Mouse (Mus musculus) yolk sac, embryonic 10.5 days (tissue): ENCODE measurements around the gene Ccdc88a.
A peak's percentile ranks its signal among the peaks of the same experiment; 100 is the strongest.
"Not testable (repeated sequence)": the region's sequence is repeated elsewhere in the genome, so short reads cannot be mapped to it uniquely, and the experiment has no call there.

ENCODE experiments used
- DNase-seq: peaks from one replicate; pipeline ENCODE4 v3.0.0-alpha.2; 2017; ENCODE audit warnings: low spot score

Ccdc88a gene

GRCm38 (mm10) chr11:29474676-29475075 lies 101.2 kb downstream of the Ccdc88a start:
- DNase-seq, result no peak

DNA sequence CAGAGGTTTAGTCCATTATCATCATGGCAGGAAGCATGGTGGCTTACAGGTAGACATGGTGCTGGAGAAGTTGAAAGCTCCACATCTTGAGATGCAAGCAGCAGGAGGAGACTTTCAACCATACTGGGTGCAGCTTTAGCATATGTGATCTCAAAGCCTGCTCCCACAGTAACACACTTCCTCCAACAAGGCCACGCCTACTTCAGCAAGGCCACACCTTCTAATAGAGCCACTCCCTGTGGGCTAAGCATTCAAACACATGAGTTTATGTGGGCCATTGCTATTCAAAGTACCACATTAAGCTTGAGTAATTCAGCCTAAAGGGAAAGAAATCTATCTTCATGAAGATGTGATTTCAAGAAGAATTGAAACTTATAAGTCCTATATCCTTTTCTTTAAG lies 119.7 kb downstream of the Ccdc88a start:
- DNase-seq, result no peak

DNA sequence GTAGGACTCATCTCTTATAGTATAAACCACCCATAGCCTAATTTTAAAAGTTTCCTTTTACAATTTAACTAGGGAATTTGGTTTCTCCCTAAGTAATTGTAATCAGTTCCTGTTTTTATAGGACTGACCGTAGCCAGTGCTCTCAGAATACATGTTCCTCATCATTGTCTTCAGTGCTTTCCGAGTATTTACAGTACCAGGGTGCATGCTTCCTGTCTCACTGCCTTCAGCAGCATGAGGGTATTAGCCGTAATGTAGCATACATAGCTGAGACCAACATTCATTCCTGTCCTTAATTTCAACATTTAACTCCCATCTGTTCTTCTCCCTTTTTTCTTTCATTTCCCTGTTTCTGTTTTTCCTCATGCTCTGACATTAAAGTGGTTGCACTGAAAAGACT lies 123.5 kb downstream of the Ccdc88a start:
- no peak for DNase-seq

- DNase-seq, result no peak
These were observed 130.8 kb downstream of the Ccdc88a start for GRCm38 (mm10) chr11:29503948-29504893.

GRCm38 (mm10) chr11:29504899-29505625 lies 131.6 kb downstream of the Ccdc88a start:
- no peak for DNase-seq

DNA sequence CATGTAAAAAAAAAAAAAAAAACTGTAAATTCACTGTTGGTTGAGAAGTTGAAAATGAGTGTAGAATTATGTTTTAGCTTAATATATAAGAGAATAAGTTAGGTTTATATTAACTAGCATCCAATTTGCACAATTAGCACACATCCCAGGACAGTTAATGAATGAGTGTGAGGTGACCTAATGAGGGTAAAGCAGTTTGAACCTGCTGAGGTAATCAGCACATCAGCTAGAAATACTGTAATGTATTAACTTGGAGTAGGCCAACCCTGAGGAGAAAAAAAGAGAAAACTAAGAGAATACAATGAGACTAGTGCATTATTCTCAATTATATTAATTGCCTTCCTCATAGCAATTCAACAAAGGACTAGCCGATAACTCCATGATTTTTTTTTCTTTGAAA lies 136.0 kb downstream of the Ccdc88a start:
- DNase-seq, result no peak

DNA sequence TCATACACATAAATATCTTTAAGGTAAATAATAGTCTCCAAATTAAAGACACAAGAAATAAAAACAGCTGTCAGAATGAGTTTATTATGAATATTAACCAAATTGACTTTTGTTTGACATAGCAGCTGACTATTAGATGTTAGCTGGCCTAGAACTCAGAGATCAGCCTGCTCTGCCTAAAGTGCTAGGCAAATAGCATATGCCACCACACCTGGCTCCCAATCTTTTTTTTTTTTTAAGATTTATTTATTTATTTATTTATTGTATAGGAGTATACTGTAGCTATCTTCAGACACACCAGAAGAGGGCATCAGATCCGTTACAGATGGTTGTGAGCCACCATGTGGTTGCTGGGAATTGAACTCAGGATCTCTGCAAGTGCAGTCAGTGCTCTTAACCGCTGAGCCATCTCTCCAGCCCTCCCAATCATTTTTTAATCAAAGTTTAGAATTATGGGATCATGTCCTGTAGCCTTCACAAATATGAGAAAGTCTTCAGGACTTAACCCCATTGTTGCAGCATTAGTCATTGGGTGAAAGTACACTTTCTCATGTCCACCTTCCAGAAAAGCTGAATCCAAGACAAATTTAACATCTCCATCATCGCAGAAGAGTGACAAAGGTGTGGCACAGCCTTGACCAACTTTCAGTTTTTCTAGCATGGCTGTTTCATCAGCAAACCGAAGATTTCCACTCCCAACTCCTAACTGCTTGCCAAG lies 139.5 kb downstream of the Ccdc88a start:
- no peak for DNase-seq

GRCm38 (mm10) chr11:29514325-29514681 lies 140.8 kb downstream of the Ccdc88a start:
- no peak for DNase-seq

- peak; percentile 93 for DNase-seq
These were observed 141.4 kb downstream of the Ccdc88a start, which contains the start of gene Prorsd1 for GRCm38 (mm10) chr11:29514682-29515412. Gene Prorsd1, minus strand, starts transcription at chr11:29515033.

- DNase-seq, result peak; percentile 90
These were observed 152.7 kb downstream of the Ccdc88a start, which contains the start of gene Mtif2 for GRCm38 (mm10) chr11:29525988-29526794. Gene Mtif2, plus strand, starts transcription at chr11:29526408.

- no peak for DNase-seq
These were observed 164.7 kb downstream of the Ccdc88a start for GRCm38 (mm10) chr11:29538201-29538600.

DNA sequence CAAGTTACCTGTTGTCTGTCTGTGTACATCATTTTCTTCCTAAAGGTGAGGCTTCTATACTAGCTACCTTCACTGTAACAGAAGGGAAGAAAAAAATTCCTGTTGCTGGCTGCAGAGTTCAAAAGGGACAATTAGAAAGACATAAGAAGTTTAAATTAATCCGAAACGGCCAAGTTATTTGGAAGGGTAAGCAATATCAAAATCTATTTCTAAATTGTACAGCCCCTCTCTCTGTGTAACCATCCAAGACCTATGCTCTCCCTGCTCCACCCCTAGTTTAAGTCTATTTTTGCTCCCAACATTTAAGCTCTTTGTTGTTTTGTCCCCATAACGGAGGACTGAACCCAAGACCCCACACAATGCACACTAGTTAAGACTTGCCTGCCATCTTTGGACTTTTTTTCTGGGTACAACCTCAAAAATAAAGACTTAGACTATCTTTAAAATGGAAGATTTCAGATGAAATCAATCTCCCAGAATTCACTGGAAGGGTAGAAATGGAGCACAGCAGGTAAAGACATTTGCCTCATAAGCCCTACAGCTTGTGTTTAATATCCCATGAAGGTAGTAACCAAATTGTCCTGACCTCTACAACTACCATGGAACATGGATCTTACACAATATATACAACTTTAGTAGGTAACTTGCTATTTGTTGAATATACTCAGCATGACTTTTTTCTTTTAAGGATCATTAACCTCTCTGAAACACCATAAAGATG lies 170.9 kb downstream of the Ccdc88a start:
- no peak for DNase-seq

GRCm38 (mm10) chr11:29545150-29545752 lies 171.8 kb downstream of the Ccdc88a start:
- DNase-seq, result not testable (repeated sequence)

DNA sequence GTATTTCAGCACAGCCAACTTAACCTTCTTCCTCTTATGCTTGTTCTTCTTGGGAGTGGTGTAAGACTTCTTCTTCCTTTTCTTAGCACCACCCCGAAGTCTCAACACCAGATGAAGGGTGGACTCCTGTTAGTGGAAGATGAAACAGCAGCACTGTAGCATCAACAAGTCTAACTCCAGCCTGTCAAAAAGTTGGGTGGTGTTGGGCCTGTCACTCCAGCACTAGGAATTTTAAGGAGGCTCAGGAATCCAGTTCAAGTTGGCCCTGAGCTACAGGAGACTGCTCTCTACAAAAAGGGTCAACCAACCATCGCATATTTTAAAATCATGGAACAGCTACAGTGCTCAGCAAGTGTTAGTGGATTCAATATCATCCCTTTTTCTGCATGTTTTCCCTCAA lies 172.8 kb downstream of the Ccdc88a start:
- DNase-seq, result not testable (repeated sequence)

DNA sequence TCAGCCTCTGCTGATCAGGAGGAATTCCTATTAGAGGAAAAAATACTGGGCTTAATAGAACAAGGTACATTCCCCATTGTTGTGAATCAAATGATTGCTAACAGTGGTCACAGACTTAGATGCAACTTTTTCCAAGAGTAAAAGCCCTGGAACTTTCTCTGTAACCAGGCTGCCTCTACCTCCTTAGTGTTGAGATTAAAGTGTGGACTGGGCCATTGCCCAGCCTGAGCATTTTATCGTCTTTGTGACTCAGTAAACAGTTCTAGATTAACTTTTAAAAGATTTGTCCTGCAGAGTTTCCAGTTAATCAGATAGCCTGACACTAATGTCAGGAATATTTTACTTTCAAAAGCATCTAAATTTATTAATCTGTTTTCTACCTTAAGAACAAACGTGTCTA lies 173.3 kb downstream of the Ccdc88a start:
- DNase-seq, result no peak

GRCm38 (mm10) chr11:29547249-29547751 lies 173.8 kb downstream of the Ccdc88a start:
- no peak for DNase-seq

GRCm38 (mm10) chr11:29547752-29548503 lies 174.5 kb downstream of the Ccdc88a start, which contains the start of the genes Clhc1 and Rps27a:
Gene Clhc1, plus strand, starts transcription at chr11:29547950.
Gene Rps27a, minus strand, starts transcription at chr11:29548109.
- peak; percentile 91 for DNase-seq
